Mouse (Mus musculus): ENCODE measurements around the gene Anxa7.

Gene Anxa7

GRCm38 (mm10) chr14:20479291-20480194, at the start of gene Anxa7:
Anxa7 (minus strand) TSS chr14:20480133.
- in situ Hi-C loops (cut with MboI, MseI) = loop anchor here (10.0 kb wide), 1 partner anchor 175 kb away; the partner anchor contains the start of gene Myoz1

DNA sequence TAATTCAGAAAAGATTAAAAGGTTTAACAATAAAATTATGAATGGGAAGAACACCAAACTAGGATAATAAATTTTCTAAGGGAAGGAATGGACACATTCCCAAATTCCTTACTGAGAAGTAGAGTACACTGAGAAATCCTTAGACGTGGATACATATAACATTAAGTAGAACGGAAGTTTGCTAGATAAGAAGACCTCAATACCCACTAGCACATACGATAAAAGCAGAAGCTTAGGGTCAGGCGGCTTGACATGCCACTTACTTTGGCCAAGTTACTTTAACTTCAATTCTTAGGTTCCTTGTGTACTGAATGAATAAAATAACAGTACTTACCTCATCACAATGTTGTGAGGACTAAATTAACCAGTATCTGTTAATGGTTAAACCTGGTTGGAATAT, 49.7 kb upstream of the Anxa7 start:
- in situ Hi-C loops (cut with MboI, MseI) = no loop called here

- in situ Hi-C loops (cut with MboI, MseI) = no loop called here
These were observed 40.2 kb upstream of the Anxa7 start for GRCm38 (mm10) chr14:20520179-20520578.

DNA sequence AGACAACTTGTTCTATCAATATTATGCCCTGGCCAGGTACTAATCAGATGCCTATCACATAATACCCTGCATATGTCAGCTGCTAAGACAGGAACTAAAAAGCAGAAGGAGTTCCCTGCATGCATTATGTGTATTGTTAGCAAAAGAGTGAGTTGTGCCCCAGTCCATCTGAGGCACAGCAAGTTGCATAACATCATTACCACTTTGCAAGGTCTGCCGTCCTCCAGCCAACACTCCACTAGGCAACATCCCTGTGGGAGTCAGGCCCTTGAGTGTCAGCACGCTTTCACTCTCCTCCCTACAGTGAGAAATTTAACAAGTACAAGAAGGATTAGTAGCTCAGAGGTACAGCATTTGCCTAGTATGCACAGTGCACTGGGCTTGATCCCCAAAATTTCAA, 28.5 kb upstream of the Anxa7 start:
- in situ Hi-C loops (cut with MboI, MseI) = no loop called here

- in situ Hi-C loops (cut with MboI, MseI) = no loop called here
These were observed 23.0 kb upstream of the Anxa7 start for GRCm38 (mm10) chr14:20502966-20503365.

DNA sequence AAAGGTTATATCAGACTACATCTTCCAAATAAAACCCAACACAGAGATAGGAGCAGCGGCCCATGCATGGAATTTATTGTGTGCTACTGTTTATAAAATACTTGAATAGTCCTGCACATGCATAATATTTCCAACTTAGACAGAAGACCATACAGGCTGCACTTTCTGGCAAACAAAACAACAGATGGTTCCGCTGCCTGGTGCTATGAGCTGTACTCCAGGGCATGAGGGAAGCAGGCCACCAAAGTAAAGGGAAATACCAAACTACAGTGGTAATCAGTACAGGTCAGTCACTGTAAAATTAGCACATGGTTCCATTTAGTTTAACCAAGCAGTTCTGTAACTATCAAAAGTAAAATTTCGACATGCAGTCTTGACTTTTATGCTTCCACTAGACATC, 20.0 kb upstream of the Anxa7 start:
- in situ Hi-C loops (cut with MboI, MseI) = no loop called here

- in situ Hi-C loops (cut with MboI, MseI) = no loop called here
These were observed 16.7 kb upstream of the Anxa7 start, which contains the start of gene Mss51 for GRCm38 (mm10) chr14:20496603-20497002. Mss51 (minus strand) TSS chr14:20496901.

GRCm38 (mm10) chr14:20486031-20486430, 6.1 kb upstream of the Anxa7 start:
- in situ Hi-C loops (cut with MboI, MseI) = loop anchor here (10.0 kb wide), 1 partner anchor 169 kb away; the partner anchor contains the start of gene Myoz1

DNA sequence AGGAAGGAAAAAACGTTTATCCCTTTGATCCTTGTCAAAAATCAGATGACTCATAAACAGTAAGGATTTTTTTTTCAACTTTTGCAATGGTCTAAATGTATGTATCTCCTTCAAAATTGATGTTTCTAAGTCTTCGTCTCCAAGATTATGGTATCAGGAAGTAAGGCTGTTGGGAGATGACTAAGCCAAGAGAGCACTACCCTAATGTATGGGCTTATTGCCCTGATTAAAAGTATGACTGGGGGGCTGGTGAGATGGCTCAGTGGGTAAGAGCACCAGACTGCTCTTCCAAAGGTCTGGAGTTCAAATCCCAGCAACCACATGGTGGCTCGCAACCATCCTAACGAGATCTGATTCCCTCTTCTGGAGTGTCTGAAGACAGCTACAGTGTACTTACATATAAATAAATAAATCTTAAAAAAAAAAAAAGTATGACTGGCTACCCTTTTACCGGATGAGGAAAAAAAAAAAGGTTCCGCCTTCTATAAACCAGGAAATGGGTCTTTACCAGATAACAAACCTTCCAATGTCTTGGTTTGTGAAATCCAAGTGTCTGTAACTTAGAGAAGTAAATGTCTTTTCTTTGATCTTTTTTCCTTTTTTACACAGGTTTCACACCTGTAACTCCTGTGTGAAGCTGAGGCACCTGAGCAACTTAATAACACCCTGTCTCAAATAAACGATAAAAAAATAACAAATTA, 2.3 kb upstream of the Anxa7 start:
- in situ Hi-C loops (cut with MboI, MseI) = loop anchor here (10.0 kb wide), 1 partner anchor 173 kb away; the partner anchor contains the start of gene Myoz1

- in situ Hi-C loops (cut with MboI, MseI) = loop anchor here (10.0 kb wide), 1 partner anchor 174 kb away; the partner anchor contains the start of gene Myoz1
These were observed 1.3 kb upstream of the Anxa7 start for GRCm38 (mm10) chr14:20481211-20481610.

GRCm38 (mm10) chr14:20480195-20480579, 254 bp upstream of the Anxa7 start:
- in situ Hi-C loops (cut with MboI, MseI) = loop anchor here (10.0 kb wide), 1 partner anchor 175 kb away; the partner anchor contains the start of gene Myoz1

GRCm38 (mm10) chr14:20478801-20479200, 1.1 kb downstream of the Anxa7 start:
- in situ Hi-C loops (cut with MboI, MseI) = no loop called here

GRCm38 (mm10) chr14:20478385-20478784, 1.5 kb downstream of the Anxa7 start:
- in situ Hi-C loops (cut with MboI, MseI) = no loop called here

- in situ Hi-C loops (cut with MboI, MseI) = no loop called here
These were observed 2.5 kb downstream of the Anxa7 start for GRCm38 (mm10) chr14:20477261-20478025.

DNA sequence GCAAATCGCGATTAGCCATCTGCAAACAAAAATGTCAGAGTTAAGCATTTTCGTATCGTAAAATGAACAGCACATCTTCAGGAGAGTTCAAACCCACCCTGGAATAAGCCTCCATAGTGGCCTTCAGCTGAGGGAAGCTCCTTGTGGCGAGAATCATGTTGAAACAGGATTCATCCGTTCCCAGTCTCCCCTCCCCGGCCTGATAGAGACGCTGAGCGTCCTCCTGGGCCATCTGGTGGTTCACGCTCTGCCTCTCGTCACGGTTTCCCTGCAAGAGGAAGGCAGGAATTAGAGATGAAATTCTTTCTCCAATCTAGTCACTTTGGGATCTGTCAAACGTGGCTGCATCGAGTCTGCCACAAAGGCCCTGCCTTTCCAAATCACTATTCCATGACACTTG, 19.7 kb downstream of the Anxa7 start:
- in situ Hi-C loops (cut with MboI, MseI) = no loop called here

- in situ Hi-C loops (cut with MboI, MseI) = no loop called here
These were observed 21.6 kb downstream of the Anxa7 start for GRCm38 (mm10) chr14:20458378-20458777.

DNA sequence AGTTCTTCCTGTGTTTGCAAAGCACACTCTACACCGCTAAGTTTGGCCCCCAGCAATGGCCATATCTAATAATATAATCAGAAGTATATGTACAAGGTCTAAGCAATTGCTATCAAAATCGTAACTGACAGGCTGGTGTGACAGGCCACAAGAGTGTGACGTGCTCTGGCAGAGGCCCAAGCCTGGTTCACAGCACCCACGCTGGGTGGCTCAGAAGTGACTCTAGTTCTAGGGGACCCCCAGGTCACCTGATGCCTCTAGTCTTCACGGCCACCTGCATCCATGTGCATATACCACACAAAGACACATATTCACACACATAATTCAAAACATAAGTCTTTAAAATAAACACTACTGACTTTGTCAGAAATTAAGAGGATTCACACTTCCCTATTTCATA, 27.0 kb downstream of the Anxa7 start:
- in situ Hi-C loops (cut with MboI, MseI) = no loop called here

DNA sequence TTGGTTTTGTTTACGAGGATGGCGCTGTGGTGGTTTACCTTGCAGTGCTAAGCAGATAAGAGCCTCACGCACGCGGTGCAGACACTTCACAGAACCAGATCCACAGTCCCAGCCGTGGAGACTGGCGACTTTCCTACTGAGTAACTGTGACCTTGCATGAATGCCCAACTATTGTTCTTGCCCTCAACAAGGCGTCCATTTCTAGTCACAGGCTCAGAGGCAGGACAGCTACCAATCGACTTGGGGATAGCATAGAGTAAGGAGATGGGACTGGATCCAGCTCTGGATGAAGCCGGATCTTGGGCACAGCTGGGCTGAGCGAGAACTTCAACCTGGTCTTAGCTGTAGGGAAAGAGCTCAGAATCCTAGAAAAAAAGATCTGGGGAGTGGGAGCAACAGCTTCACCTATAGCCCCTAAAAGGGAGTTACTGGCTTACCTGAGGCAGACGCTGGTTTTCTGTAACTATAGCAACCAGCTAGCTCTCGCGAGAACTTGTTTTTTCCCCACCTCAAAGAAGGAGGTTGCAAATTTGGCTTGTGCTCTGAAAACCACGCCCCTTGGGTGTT, 28.1 kb downstream of the Anxa7 start, which contains the start of gene Cfap70:
TSS of gene Cfap70 (minus strand) at position 462 of the 567 bp plus-strand sequence.
- in situ Hi-C loops (cut with MboI, MseI) = no loop called here

GRCm38 (mm10) chr14:20451302-20451701, 28.6 kb downstream of the Anxa7 start:
- in situ Hi-C loops (cut with MboI, MseI) = no loop called here

DNA sequence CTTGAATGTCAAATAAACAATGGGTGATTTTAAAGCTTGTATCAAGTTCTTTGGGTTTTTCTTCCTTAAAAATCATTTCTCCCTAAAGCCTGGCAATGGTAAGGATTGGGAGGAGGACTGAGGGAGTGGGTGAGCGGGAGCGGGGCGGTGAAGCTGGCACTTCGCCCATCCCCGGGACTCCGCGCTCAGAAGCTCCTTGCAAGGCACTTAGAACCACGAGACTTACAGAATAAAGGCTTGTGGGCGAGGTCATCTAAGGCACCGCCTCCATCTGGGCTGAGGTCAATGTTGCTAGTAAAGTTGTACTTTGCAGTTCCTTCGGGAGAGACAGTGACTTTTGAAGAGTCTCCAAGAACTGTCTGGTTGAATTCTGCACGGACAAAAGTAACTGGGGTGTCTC, 32.7 kb downstream of the Anxa7 start:
- in situ Hi-C loops (cut with MboI, MseI) = no loop called here

DNA sequence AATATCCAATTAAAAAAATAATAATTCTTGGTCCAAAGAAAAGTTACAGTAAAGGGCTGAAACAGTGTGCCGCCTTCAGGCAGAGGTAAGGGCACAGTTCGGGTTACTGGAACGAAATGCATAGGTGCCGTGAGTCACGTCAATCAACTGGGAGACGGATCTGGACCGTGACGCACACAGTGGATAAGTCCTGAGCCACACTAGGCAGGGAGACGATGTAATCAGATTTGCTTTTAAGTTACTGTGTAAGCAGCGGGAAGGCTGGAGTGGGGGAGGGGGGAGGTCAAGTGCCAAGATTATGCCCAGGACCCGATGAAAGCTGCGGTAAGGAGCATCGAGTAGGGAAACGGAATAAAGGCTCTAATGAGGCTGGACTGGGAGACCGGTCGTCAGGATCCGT, 37.7 kb downstream of the Anxa7 start:
- in situ Hi-C loops (cut with MboI, MseI) = no loop called here
